ENCODE assay signal across 27 mouse cellular contexts in genomic region chr16:92865314-92865713, GRCm38 (mm10). TPM values are rescaled to one million over a fixed set of nuclear protein-coding genes. Genes with fewer than 3 reads are reported as not detected.
DNase-seq lines count a peak whose midpoint lies in the region; ATAC-seq and TF ChIP-seq lines count a peak whose summit lies in the region.
"Had no signal": no experiment of that assay in that cellular context is flagged by ENCODE, and none has a peak within 500 bp of the region (broad histone marks: within the 10 kb centered on the region; RNA-seq: fewer than 3 reads in every experiment).

No protein-coding gene starts in this region.

- no peaks in the 10 kb centered on the region for H3K36me3 ChIP-seq in CH12.LX (replicated peaks in 1 of 2; ENCODE audit: control insufficient read depth in 1 of 2, insufficient read depth in 1 of 2, low read length in 1 of 2)
- H3K36me3 ChIP-seq in splenic B cell, adult 2 months (ENCODE audit: control insufficient read depth, insufficient read depth, low read length, poor library complexity, severe bottlenecking) = no peaks in the 10 kb centered on the region
- no peaks in the 10 kb centered on the region for H3K36me3 ChIP-seq in kidney, adult 2 months (ENCODE audit: control insufficient read depth, insufficient read depth, low read length)
- H3K36me3 ChIP-seq: embryonic facial prominence, embryonic 13.5 days; embryonic facial prominence, embryonic 15.5 days; forebrain, embryonic 10.5 days; forebrain, embryonic 12.5 days; G1E had no signal

- H3K4me2 ChIP-seq in CH12.LX (ENCODE audit: insufficient read depth, low read depth, poor library complexity, severe bottlenecking) = no peak overlapping the region
- H3K4me2 ChIP-seq: embryonic facial prominence, embryonic 13.5 days; embryonic facial prominence, embryonic 15.5 days; forebrain, embryonic 12.5 days had no signal

- peaks cover 18 to 29% of the 10 kb centered on the region in 2 experiments for H3K4me1 ChIP-seq in CH12.LX (ENCODE audit: control insufficient read depth in 1 of 2, insufficient read depth in 2 of 2)
- no peaks in the 10 kb centered on the region for H3K4me1 ChIP-seq in kidney, adult 2 months (ENCODE audit: control insufficient read depth, insufficient read depth, low read length)
- H3K4me1 ChIP-seq: embryonic facial prominence, embryonic 13.5 days; embryonic facial prominence, embryonic 15.5 days; forebrain, embryonic 10.5 days; forebrain, embryonic 12.5 days had no signal

- TF ChIP-seq POLR2A in CH12.LX (IDR thresholded peaks at IDR 0.05; ENCODE audit: low read depth, low read length) = no peak
- TF ChIP-seq POLR2A in kidney, adult 2 months (IDR thresholded peaks at IDR 0.05; ENCODE audit: low read depth, low read length) = no peak

- ATAC-seq in CD4-positive, CD25-positive, alpha-beta regulatory T cell, adult 4 months = no peak
- ATAC-seq: activated CD4-positive, CD25-positive, alpha-beta regulatory T cell, adult 4 months; forebrain, embryonic 14.5 days; forebrain, embryonic 16.5 days; Patski had no signal

- H3K9ac ChIP-seq in CH12.LX (ENCODE audit: insufficient read depth, low read depth) = no peak overlapping the region
- H3K9ac ChIP-seq: embryonic facial prominence, embryonic 13.5 days; embryonic facial prominence, embryonic 15.5 days; forebrain, embryonic 12.5 days had no signal

- H3K4me3 ChIP-seq in CH12.LX (replicated peaks in 1 of 3; ENCODE audit: low read depth in 2 of 3, low read length in 2 of 3, poor library complexity in 1 of 3) = no peak overlapping the region
- no peak overlapping the region for H3K4me3 ChIP-seq in kidney, adult 2 months (ENCODE audit: insufficient read depth, low read depth, low read length)
- H3K4me3 ChIP-seq: embryonic facial prominence, embryonic 13.5 days; embryonic facial prominence, embryonic 15.5 days; erythroblast, embryonic 14.5 days; forebrain, embryonic 10.5 days; forebrain, embryonic 12.5 days had no signal

- peak; percentile 9 for DNase-seq in CD4-positive, CD25-positive, alpha-beta regulatory T cell, adult 2 months (ENCODE audit: low read depth, low spot score)
- DNase-seq in CH12.LX (ENCODE audit: extremely low read depth) = peak; percentile 45
- DNase-seq in induced T-regulatory cell, adult 2 months (ENCODE audit: low read depth) = peak; percentile 40
- peak; percentile 19 for DNase-seq in splenic B cell, adult 2 months (ENCODE audit: low read depth, low spot score)
- no peak for DNase-seq in heart, adult 8-10 months (ENCODE audit: low spot score)
- no peak for DNase-seq in kidney, adult 2 months
- DNase-seq: adrenal gland, adult 8-10 months; adrenal gland, postnatal 14 days; adrenal gland, postnatal 36 days; cerebellum, adult 11 months; cerebellum, adult 18-20 months; cerebellum, adult 8-10 months; cerebellum, adult 9-11 months; cerebellum, postnatal 14 days; cerebellum, postnatal 36 days; embryo, embryonic 11 days had no signal

- peak; percentile 95 for TF ChIP-seq EP300 in CH12.LX (IDR thresholded peaks at IDR 0.05; ENCODE audit: low read length)

- TF ChIP-seq CTCF in CH12.LX (conservative IDR thresholded peaks at IDR 0.05 in 1 of 2, IDR thresholded peaks at IDR 0.05 in 1 of 2; ENCODE audit: low read depth in 2 of 2, low read length in 2 of 2) = no peak
- TF ChIP-seq CTCF in kidney, adult 2 months (conservative IDR thresholded peaks at IDR 0.05; ENCODE audit: insufficient read depth, insufficient read length, low read depth, low read length) = no peak

- 85% methylated on average over 3 of the region's 3 CpGs for WGBS in kidney, adult 2 months

- no peak overlapping the region for H3K27ac ChIP-seq in CH12.LX (ENCODE audit: insufficient read depth, low read depth)
- no peak overlapping the region for H3K27ac ChIP-seq in kidney, adult 2 months (ENCODE audit: insufficient read depth, low read depth, low read length)
- H3K27ac ChIP-seq: embryonic facial prominence, embryonic 13.5 days; embryonic facial prominence, embryonic 15.5 days; forebrain, embryonic 10.5 days; forebrain, embryonic 12.5 days had no signal

- in situ Hi-C loops in CH12.LX (cut with MboI; ENCODE audit: low pct_ligation_motif_present, low pct_unique_long_range_greater_than_20kb, low sequenced_read_pairs) = no loop called here

- TF ChIP-seq RAD21 in CH12.LX (IDR thresholded peaks at IDR 0.05; ENCODE audit: low read depth, low read length) = no peak

- no peaks in the 10 kb centered on the region for H3K79me2 ChIP-seq in CH12.LX (replicated peaks; ENCODE audit: control insufficient read depth, extremely low read depth, insufficient read depth, poor library complexity, severe bottlenecking)

- dilution Hi-C loops in CH12.LX (cut with MboI; ENCODE audit: extremely low pct_ligation_motif_present, extremely low pct_unique_long_range_greater_than_20kb, low sequenced_read_pairs) = no loop called here

- H3K9me3 ChIP-seq in CH12.LX (replicated peaks; ENCODE audit: low read length) = peaks cover 4% of the 10 kb centered on the region
- H3K9me3 ChIP-seq: embryonic facial prominence, embryonic 13.5 days; embryonic facial prominence, embryonic 15.5 days; forebrain, embryonic 10.5 days had no signal

- H3K27me3 ChIP-seq in CH12.LX (replicated peaks) = no peaks in the 10 kb centered on the region
- H3K27me3 ChIP-seq in splenic B cell, adult 2 months (ENCODE audit: control insufficient read depth, insufficient read depth, low read length, poor library complexity, severe bottlenecking) = no peaks in the 10 kb centered on the region
- no peaks in the 10 kb centered on the region for H3K27me3 ChIP-seq in kidney, adult 2 months (replicated peaks; ENCODE audit: control insufficient read depth, insufficient read depth, low read length)
- H3K27me3 ChIP-seq: embryonic facial prominence, embryonic 13.5 days; embryonic facial prominence, embryonic 15.5 days; forebrain, embryonic 12.5 days; Patski had no signal

TF ChIP-seq in CH12.LX, 34 proteins besides CTCF, POLR2A, EP300 and RAD21:
- TF ChIP-seq BHLHE40 (IDR thresholded peaks at IDR 0.05; ENCODE audit: low read depth, low read length) = peak; percentile 50
- TF ChIP-seq NRF1 (IDR thresholded peaks at IDR 0.05; ENCODE audit: low read depth, low read length) = no peak
- TF ChIP-seq JUN (IDR thresholded peaks at IDR 0.05; ENCODE audit: insufficient read depth, low read depth, low read length) = peak; percentile 95
- TF ChIP-seq ELF1 (IDR thresholded peaks at IDR 0.05; ENCODE audit: low read depth, low read length) = peak; percentile 31; the same call in 1 of the 2 replicates
- no peak for TF ChIP-seq ZKSCAN1 (IDR thresholded peaks at IDR 0.05; ENCODE audit: borderline replicate concordance, low read depth, low read length)
- TF ChIP-seq UBTF (IDR thresholded peaks at IDR 0.05; ENCODE audit: low read depth, low read length) = no peak
- no peak; the same call in 1 of the 2 replicates for TF ChIP-seq RCOR1 (conservative IDR thresholded peaks at IDR 0.05; ENCODE audit: low read depth, low read length)
- no peak for TF ChIP-seq USF2 (conservative IDR thresholded peaks at IDR 0.05; ENCODE audit: low read depth, low read length)
- TF ChIP-seq ZNF384 (IDR thresholded peaks at IDR 0.05; ENCODE audit: low read depth, low read length) = no peak
- TF ChIP-seq JUND (conservative IDR thresholded peaks at IDR 0.05; ENCODE audit: low read depth, low read length) = peak; percentile 97
- TF ChIP-seq GABPA (IDR thresholded peaks at IDR 0.05; ENCODE audit: insufficient replicate concordance, low read depth, low read length) = no peak
- no peak for TF ChIP-seq SIN3A (IDR thresholded peaks at IDR 0.05; ENCODE audit: low read length)
- TF ChIP-seq CHD2 (IDR thresholded peaks at IDR 0.05; ENCODE audit: low read length) = no peak
- no peak for TF ChIP-seq ZC3H11A (IDR thresholded peaks at IDR 0.05; ENCODE audit: low read depth, low read length)
- TF ChIP-seq CHD1 (IDR thresholded peaks at IDR 0.05; ENCODE audit: low read depth, low read length) = no peak
- TF ChIP-seq ZMIZ1 (IDR thresholded peaks at IDR 0.05; ENCODE audit: low read depth, low read length) = no peak
- TF ChIP-seq MAZ (IDR thresholded peaks at IDR 0.05; ENCODE audit: low read depth, low read length) = no peak
- TF ChIP-seq MYC (IDR thresholded peaks at IDR 0.05; ENCODE audit: low read depth, low read length) = no peak
- no peak for TF ChIP-seq HCFC1 (IDR thresholded peaks at IDR 0.05; ENCODE audit: low read depth, low read length)
- peak; percentile 83 for TF ChIP-seq MEF2A (IDR thresholded peaks at IDR 0.05; ENCODE audit: borderline replicate concordance, low read depth, low read length)
- TF ChIP-seq KAT2A (IDR thresholded peaks at IDR 0.05; ENCODE audit: insufficient replicate concordance, low read length) = no peak
- TF ChIP-seq POLR2AphosphoS2 (IDR thresholded peaks at IDR 0.05; ENCODE audit: low read depth, low read length) = no peak
- no peak for TF ChIP-seq MAFK (IDR thresholded peaks at IDR 0.05; ENCODE audit: insufficient replicate concordance, low read length)
- TF ChIP-seq E2F4 (IDR thresholded peaks at IDR 0.05; ENCODE audit: insufficient replicate concordance, low read depth, low read length) = no peak
- no peak for TF ChIP-seq MAX (IDR thresholded peaks at IDR 0.05; ENCODE audit: low read length)
- TF ChIP-seq TBP (conservative IDR thresholded peaks at IDR 0.05; ENCODE audit: low read depth, low read length) = no peak
- TF ChIP-seq ETS1 (conservative IDR thresholded peaks at IDR 0.05; ENCODE audit: low read depth, low read length) = no peak; the same call in 1 of the 2 replicates
- no peak for TF ChIP-seq MXI1 (IDR thresholded peaks at IDR 0.05; ENCODE audit: low read depth, low read length)
- no peak for TF ChIP-seq PAX5 (IDR thresholded peaks at IDR 0.05; ENCODE audit: low read length)
- TF ChIP-seq TCF12 (IDR thresholded peaks at IDR 0.05; ENCODE audit: low read depth, low read length) = 0 out of 2 replicates have a peak, but pooled peaks have one; percentile 25
- TF ChIP-seq NELFE (IDR thresholded peaks at IDR 0.05; ENCODE audit: low read depth, low read length) = no peak
- TF ChIP-seq USF1 (IDR thresholded peaks at IDR 0.05; ENCODE audit: low read depth, low read length) = no peak
- TF ChIP-seq SMC3 (IDR thresholded peaks at IDR 0.05; ENCODE audit: low read depth, low read length) = no peak
- TF ChIP-seq IRF4 (IDR thresholded peaks at IDR 0.05; ENCODE audit: low read depth, low read length) = peak; percentile 96

RNA-seq across cellular contexts. Expression of gene Runx1, which starts 39.4 kb away (rescaled TPM):
- 10 to 100 TPM; 40.2 to 41.6 TPM for polyA plus RNA-seq in CD4-positive, CD25-positive, alpha-beta regulatory T cell, adult 4 months (2017; shearing (Covaris generic))
- total RNA-seq in CH12.LX (2012; rRNA removed) (4.7 and 5.9 TPM in 2 replicates), CH12.LX (2014; rRNA removed) (3.1 and 3.2 TPM in 2 replicates)
- 9.1 and 10.9 TPM in 2 replicates for polyA plus RNA-seq in CH12.LX (2012; ENCODE audit: insufficient read length, low read depth)
- 1 to 10 TPM; 1.3 to 3.3 (median 1.7) TPM for total RNA-seq in heart, adult 8-10 months (2022)
- 1.5 and 2.2 TPM in 2 replicates for polyA plus RNA-seq in kidney, adult 2 months (2012; rRNA removed)

Comparison
In these comparisons a context has a peak if more than half of its experiments do, and no peak if none do; other contexts are left out.
1. DNase-seq: peak in CD4-positive, CD25-positive, alpha-beta regulatory T cell, adult 2 months (single experiment), CH12.LX (single experiment), induced T-regulatory cell, adult 2 months (single experiment) and splenic B cell, adult 2 months (single experiment); none in heart, adult 8-10 months (single experiment) and kidney, adult 2 months (single experiment).